Mouse (Mus musculus) splenic B cell, adult 2 months (primary cell): ENCODE data around the gene Btbd35f24.
"Not testable (repeated sequence)": the region's sequence is repeated elsewhere in the genome, so short reads cannot be mapped to it uniquely, and the experiment has no call there.

ENCODE experiments used
- DNase-seq: peaks from one replicate; pipeline ENCODE4 v3.0.0-alpha.2; 2011; ENCODE audit warnings: low read depth, low spot score
- H3K27me3 ChIP-seq: 2 replicates; pipeline ENCODE4 v1.6.1; 2012; ENCODE audit warnings: mild to moderate bottlenecking, low read length, moderate library complexity, mixed read lengths; ENCODE audit not compliant: control insufficient read depth, poor library complexity, insufficient read depth, severe bottlenecking
- H3K36me3 ChIP-seq: 2 replicates; pipeline ENCODE4 v1.6.1; 2012; ENCODE audit warnings: mild to moderate bottlenecking, low read length, moderate library complexity, mixed read lengths; ENCODE audit not compliant: control insufficient read depth, poor library complexity, insufficient read depth, severe bottlenecking

The Btbd35f24 gene

GRCm38 (mm10) chrX:3195727-3196126 lies at the start of gene Btbd35f24:
Btbd35f24 (minus strand) TSS chrX:3195827.
- not testable (repeated sequence) for H3K27me3 ChIP-seq, H3K36me3 ChIP-seq, DNase-seq
